Mouse (Mus musculus) spleen, adult 2 months (tissue): Measurements from ENCODE around the gene Prss3.

Experiments
- CTCF ChIP-seq: fragments of 200-500 bp; IDR thresholded peaks from 2 replicates; pipeline ENCODE4 v1.5.1; 2011; ENCODE audit warnings: mild to moderate bottlenecking, inconsistent platforms; ENCODE audit not compliant: insufficient read depth, insufficient read length, insufficient replicate concordance; ENCODE audit errors: extremely low read depth
- POLR2A ChIP-seq: fragments of 200-500 bp; IDR thresholded peaks from 2 replicates; pipeline ENCODE4 v1.6.1; 2011; ENCODE audit warnings: low read depth, low read length, inconsistent platforms

- TF ChIP-seq CTCF: no peak
- no peak for TF ChIP-seq POLR2A
These were observed 23.5 kb downstream of the Prss3 start, which contains the start of gene Try10 for GRCm38 (mm10) chr6:41353932-41354331.
